Mouse (Mus musculus) gastrocnemius, postnatal 10 days (tissue): ENCODE measurements around the gene Tro. TPM values are rescaled to one million over a fixed set of nuclear protein-coding genes. Genes with fewer than 3 reads are reported as not detected.

Experiments used
- DNase-seq: peaks from one replicate; pipeline ENCODE4 v3.0.0; 2021; ENCODE audit warnings: mixed read lengths
- long read RNA-seq, 2 experiments: library from polyadenylated mRNA; stranded (forward); transcript quantifications; one replicate each; pipeline ENCODE4 v2.0.0; 2021
- total RNA-seq, 2 experiments: library from RNA; stranded (reverse); gene quantifications; 2 replicates each; pipeline ENCODE4 v1.2.3; 2021

Gene Tro
- total RNA-seq = 1 to 10 TPM; 2.5 to 5.1 TPM
- long read RNA-seq, experiment 1, partial matches to known transcripts = 1 of 1 reads
- long read RNA-seq, experiment 1, other reads (novel, unspliced or antisense) = 0 of 1 reads
- long read RNA-seq, experiment 2, partial matches to known transcripts = 2 of 3 reads
- long read RNA-seq, experiment 2, other reads (novel, unspliced or antisense) = 1 of 3 reads

DNA sequence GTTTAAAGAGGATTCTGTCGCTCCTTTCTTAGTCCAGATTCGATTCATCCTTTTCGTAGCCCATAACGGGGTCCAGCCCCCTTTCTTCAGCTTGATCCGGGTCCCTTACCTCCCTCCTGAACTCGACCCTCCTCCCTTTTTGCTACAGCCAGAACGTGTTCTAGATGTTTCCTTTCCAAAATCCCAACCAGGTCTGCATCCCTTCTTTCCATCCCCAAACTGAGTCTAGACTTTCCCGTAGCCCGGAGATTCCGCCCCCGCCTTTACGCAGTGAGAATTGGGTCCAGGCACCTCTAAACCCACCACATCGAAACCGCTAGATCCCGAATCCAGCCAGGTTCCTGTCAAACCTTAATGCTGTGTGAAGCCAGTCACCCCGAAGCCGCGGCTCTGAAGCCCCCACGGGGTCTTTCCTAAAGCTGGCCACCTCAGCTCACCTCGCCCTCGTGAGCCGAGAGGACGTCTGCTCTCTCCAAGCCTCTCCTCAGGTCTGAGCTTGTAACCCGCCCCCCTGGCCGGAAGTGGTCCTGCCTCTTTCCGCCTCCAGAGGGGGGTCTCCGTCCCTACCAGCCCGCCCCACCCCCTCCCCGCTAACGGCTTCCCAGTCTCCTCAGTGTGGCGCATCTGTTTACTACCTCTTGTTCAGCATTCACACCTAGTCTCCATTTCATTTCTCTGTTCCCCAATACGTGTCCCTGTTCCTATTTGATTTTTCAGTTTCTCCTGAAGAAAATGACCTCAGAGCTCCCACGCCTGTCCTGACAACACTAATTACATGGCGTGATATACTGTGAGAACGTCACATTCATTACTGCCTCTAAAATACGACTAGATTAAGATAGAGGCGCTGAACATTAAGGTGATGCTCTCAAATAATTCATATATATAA lies at the start of gene Tro:
TSS of gene Tro (minus strand) at position 676 of the 889 bp plus-strand sequence.
- no peak for DNase-seq

- DNase-seq = no peak
Measured at GRCm38 (mm10) chrX:150677505-150677904, 20.1 kb upstream of the Tro start.

DNA sequence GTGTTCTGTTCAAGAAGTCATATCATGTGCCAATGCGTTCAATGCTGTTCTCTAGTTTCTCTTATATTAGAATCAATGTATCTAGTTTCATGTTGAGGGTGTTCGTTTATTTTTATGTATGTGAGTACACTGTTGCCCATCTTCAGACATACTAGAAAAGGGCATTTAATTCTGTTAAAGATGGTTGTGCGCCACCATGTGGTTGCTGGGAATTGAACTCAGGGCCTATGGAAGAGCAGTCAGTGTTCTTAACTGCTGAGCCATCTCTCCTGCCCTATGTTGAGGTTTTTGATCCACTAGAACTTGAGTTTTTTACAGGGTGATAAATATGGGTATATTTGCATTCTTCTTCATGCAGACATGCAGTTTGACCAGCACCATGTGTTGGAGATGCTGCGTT lies 5.4 kb upstream of the Tro start:
- no peak for DNase-seq

- no peak for DNase-seq
Measured at GRCm38 (mm10) chrX:150657797-150658118, 375 bp upstream of the Tro start.

GRCm38 (mm10) chrX:150656122-150656907 lies 1.1 kb downstream of the Tro start:
- DNase-seq = no peak

- no peak for DNase-seq
Measured at GRCm38 (mm10) chrX:150636421-150636820, 21.0 kb downstream of the Tro start.

DNA sequence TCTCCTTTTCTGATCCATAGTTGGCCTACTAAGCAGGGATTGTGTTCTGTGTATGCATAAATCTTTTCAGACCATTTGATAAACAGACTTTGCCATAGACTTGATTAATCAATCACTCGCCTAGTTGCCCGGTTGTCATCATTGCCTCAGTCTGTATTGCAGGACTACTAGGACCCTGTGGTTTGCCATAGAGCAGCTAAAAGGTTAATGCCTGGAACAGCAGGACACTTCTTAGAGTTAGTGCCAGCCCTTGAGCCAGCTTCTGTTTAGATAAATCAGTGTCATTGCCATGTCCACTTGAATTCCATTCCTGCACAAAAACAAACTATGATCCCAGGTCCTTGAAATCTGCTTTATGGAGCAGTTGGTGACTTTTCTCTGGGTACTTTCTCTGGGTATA lies 58.5 kb downstream of the Tro start:
- DNase-seq = no peak

Other genes with a start within 250 kb of the Tro start
- 1 to 10 TPM; 6.0 to 6.1 TPM for gene Tmem29, start 198.4 kb downstream of the Tro start, total RNA-seq
- 10 to 100 TPM; 12.7 to 23.6 TPM for gene Alas2, start 110.2 kb downstream of the Tro start, total RNA-seq
- 10 to 100 TPM in 1 of 2 experiments, 1 to 10 TPM in 1; 6.9 to 13.6 TPM for gene Pfkfb1, start 69.4 kb downstream of the Tro start, total RNA-seq
- 10 to 100 TPM in 1 of 2 experiments, 1 to 10 TPM in 1; 8.6 to 10.9 TPM for gene Apex2, start 67.7 kb downstream of the Tro start, total RNA-seq
- gene Maged2, start 156.8 kb upstream of the Tro start, total RNA-seq = 100 to 1,000 TPM; 624 to 636 TPM